Comparison of ENCODE assay signal across 12 mouse cellular contexts in genomic region chr10:57488591-57488990, GRCm38 (mm10). TPM values are rescaled to one million over a fixed set of nuclear protein-coding genes. Genes with fewer than 3 reads are reported as not detected.
DNase-seq lines count a peak whose midpoint lies in the region; ATAC-seq and TF ChIP-seq lines count a peak whose summit lies in the region.
"Had no signal": no experiment of that assay in that cellular context is flagged by ENCODE, and none has a peak within 500 bp of the region (broad histone marks: within the 10 kb centered on the region; RNA-seq: fewer than 3 reads in every experiment).

No protein-coding gene starts in this region.

- DNase-seq in kidney, postnatal 36 days, result peak; percentile 19 to 45
- DNase-seq in kidney, adult 18-20 months, result no peak
- DNase-seq in embryonic facial prominence, embryonic 10.5 days (ENCODE audit: low spot score), result no peak
- no peak for DNase-seq in cerebellum, adult 2 months
- no peak for DNase-seq in frontal cortex, postnatal 36 days (ENCODE audit: low spot score in 2 of 2)
- DNase-seq: embryo, embryonic 11 days; gastrocnemius, postnatal 14 days had no signal

- peaks cover 28% of the 10 kb centered on the region for H3K36me3 ChIP-seq in embryonic facial prominence, embryonic 10.5 days (replicated peaks)
- H3K36me3 ChIP-seq in hindbrain, embryonic 16.5 days (ENCODE audit: control insufficient read depth, insufficient read depth, low read length), result no peaks in the 10 kb centered on the region
- H3K36me3 ChIP-seq in neural tube, embryonic 13.5 days, result peaks cover 9% of the 10 kb centered on the region
- H3K36me3 ChIP-seq: lung, embryonic 15.5 days had no signal

- peak overlapping the region; percentile 64 for H3K4me2 ChIP-seq in hindbrain, embryonic 16.5 days (ENCODE audit: low read length)
- peak overlapping the region; percentile 77 for H3K4me2 ChIP-seq in neural tube, embryonic 13.5 days

- no peak for TF ChIP-seq CTCF in cerebellum, adult 2 months (IDR thresholded peaks at IDR 0.05; ENCODE audit: borderline replicate concordance, insufficient read depth, low read depth, low read length)

- H3K27ac ChIP-seq in embryonic facial prominence, embryonic 10.5 days (replicated peaks), result no peak overlapping the region
- H3K27ac ChIP-seq in hindbrain, embryonic 16.5 days (ENCODE audit: low read depth, low read length), result no peak overlapping the region
- H3K27ac ChIP-seq in neural tube, embryonic 13.5 days (replicated peaks), result no peak overlapping the region
- no peak overlapping the region for H3K27ac ChIP-seq in cerebellum, adult 2 months (ENCODE audit: insufficient read depth, low read length)
- H3K27ac ChIP-seq: lung, embryonic 15.5 days had no signal

- peaks cover 4% of the 10 kb centered on the region; the same call in 1 of the 2 replicates for H3K9me3 ChIP-seq in embryonic facial prominence, embryonic 10.5 days
- H3K9me3 ChIP-seq in hindbrain, embryonic 16.5 days (ENCODE audit: control insufficient read depth, low read length), result no peaks in the 10 kb centered on the region
- no peaks in the 10 kb centered on the region for H3K9me3 ChIP-seq in neural tube, embryonic 13.5 days
- H3K9me3 ChIP-seq: G1E; lung, embryonic 15.5 days had no signal

- no peak overlapping the region for H3K9ac ChIP-seq in hindbrain, embryonic 16.5 days (ENCODE audit: low read depth, low read length)
- H3K9ac ChIP-seq in neural tube, embryonic 13.5 days, result peak overlapping the region; percentile 17; the same call in 1 of the 2 replicates
- H3K9ac ChIP-seq: lung, embryonic 15.5 days had no signal

- H3K4me1 ChIP-seq in embryonic facial prominence, embryonic 10.5 days, result peaks cover 22% of the 10 kb centered on the region
- peaks cover 9% of the 10 kb centered on the region for H3K4me1 ChIP-seq in hindbrain, embryonic 16.5 days (ENCODE audit: control insufficient read depth, insufficient read depth, low read depth, low read length)
- peaks cover 30% of the 10 kb centered on the region for H3K4me1 ChIP-seq in neural tube, embryonic 13.5 days (replicated peaks)
- peaks cover 2% of the 10 kb centered on the region for H3K4me1 ChIP-seq in cerebellum, adult 2 months (ENCODE audit: control insufficient read depth, insufficient read depth, low read length)

- no peak for TF ChIP-seq POLR2A in cerebellum, adult 2 months (IDR thresholded peaks at IDR 0.05; ENCODE audit: borderline replicate concordance, insufficient read depth, low read length)

- no peaks in the 10 kb centered on the region for H3K27me3 ChIP-seq in embryonic facial prominence, embryonic 10.5 days (replicated peaks; ENCODE audit: low read depth, poor library complexity, severe bottlenecking)
- no peaks in the 10 kb centered on the region for H3K27me3 ChIP-seq in hindbrain, embryonic 16.5 days (replicated peaks; ENCODE audit: control insufficient read depth, insufficient read depth, low read length)
- no peaks in the 10 kb centered on the region for H3K27me3 ChIP-seq in neural tube, embryonic 13.5 days
- H3K27me3 ChIP-seq in cerebellum, adult 2 months (ENCODE audit: control insufficient read depth, insufficient read depth, low read length), result no peaks in the 10 kb centered on the region
- H3K27me3 ChIP-seq: lung, embryonic 15.5 days had no signal

- ATAC-seq in hindbrain, embryonic 16.5 days, result no peak
- no peak for ATAC-seq in neural tube, embryonic 13.5 days (ENCODE audit: low read depth)
- ATAC-seq in inflammation-experienced regulatory T-cells, adult 6 months, result no peak

- H3K4me3 ChIP-seq in embryonic facial prominence, embryonic 10.5 days, result peak overlapping the region; percentile 95; the same call in 1 of the 2 replicates
- H3K4me3 ChIP-seq in hindbrain, embryonic 16.5 days (ENCODE audit: low read length), result no peak overlapping the region
- H3K4me3 ChIP-seq in neural tube, embryonic 13.5 days, result peak overlapping the region; percentile 88
- no peak overlapping the region for H3K4me3 ChIP-seq in cerebellum, adult 2 months (replicated peaks; ENCODE audit: insufficient read depth, low read depth, low read length)

RNA-seq across cellular contexts. Expression of gene Hsf2, which starts 2.4 kb away (rescaled TPM):
- 56.4 and 58.5 TPM in 2 replicates for polyA plus RNA-seq in embryonic facial prominence, embryonic 10.5 days (2016; fragmentation: Nextera tagmentation; extraction: Ambion mirVana)
- polyA plus RNA-seq in hindbrain, embryonic 16.5 days (2015; fragmentation: Nextera tagmentation; extraction: Ambion mirVana), result 35.6 and 43.2 TPM in 2 replicates
- 56.8 and 63.9 TPM in 2 replicates for polyA plus RNA-seq in neural tube, embryonic 13.5 days (2015; fragmentation: Nextera tagmentation; extraction: Ambion mirVana)
- polyA plus RNA-seq in inflammation-experienced regulatory T-cells, adult 6 months (2017; shearing (Covaris generic)), result 10 to 100 TPM; 14.1 to 15.5 (median 14.3) TPM
- polyA plus RNA-seq in cerebellum, adult 2 months (2012; rRNA removed), result 22.8 and 23.4 TPM in 2 replicates

RNA-seq across cellular contexts. Expression of gene Serinc1, which starts 43.7 kb away (rescaled TPM):
- polyA plus RNA-seq in embryonic facial prominence, embryonic 10.5 days (2016; fragmentation: Nextera tagmentation; extraction: Ambion mirVana), result 126 TPM in 2 replicates
- polyA plus RNA-seq in hindbrain, embryonic 16.5 days (2015; fragmentation: Nextera tagmentation; extraction: Ambion mirVana), result 436 and 461 TPM in 2 replicates
- 408 and 420 TPM in 2 replicates for polyA plus RNA-seq in neural tube, embryonic 13.5 days (2015; fragmentation: Nextera tagmentation; extraction: Ambion mirVana)
- polyA plus RNA-seq in inflammation-experienced regulatory T-cells, adult 6 months (2017; shearing (Covaris generic)), result 100 to 1,000 TPM; 100 to 133 (median 115) TPM
- polyA plus RNA-seq in cerebellum, adult 2 months (2012; rRNA removed), result 581 and 607 TPM in 2 replicates

Comparison
In these comparisons a context has a peak if more than half of its experiments do, and no peak if none do; other contexts are left out.
1. DNase-seq: peak in kidney, postnatal 36 days (2 of 2); none in kidney, adult 18-20 months (single experiment), embryonic facial prominence, embryonic 10.5 days (single experiment), cerebellum, adult 2 months (0 of 2) and frontal cortex, postnatal 36 days (0 of 2).
2. H3K4me3 ChIP-seq: peak in embryonic facial prominence, embryonic 10.5 days (single experiment) and neural tube, embryonic 13.5 days (single experiment); none in hindbrain, embryonic 16.5 days (single experiment) and cerebellum, adult 2 months (single experiment).